Mouse (Mus musculus) liver, adult 2 months (tissue): ENCODE data around the gene Gucy2g.

Experiments
- CTCF ChIP-seq: fragments of 200-500 bp; IDR thresholded peaks from 2 replicates; pipeline ENCODE4 v1.5.1; 2011; ENCODE audit warnings: low read depth, low read length, control low read depth
- POLR2A ChIP-seq: fragments of 200-500 bp; IDR thresholded peaks from 2 replicates; pipeline ENCODE4 v1.6.1; 2011; ENCODE audit warnings: low read length, control low read depth; ENCODE audit not compliant: insufficient read depth; ENCODE audit errors: extremely low read depth

- TF ChIP-seq CTCF: no peak
- TF ChIP-seq POLR2A: no peak
Observed at GRCm38 (mm10) chr19:55149646-55150045, 91.4 kb downstream of the Gucy2g start.
